8 mouse cellular contexts compared by ENCODE assay signal in the genomic region with DNA sequence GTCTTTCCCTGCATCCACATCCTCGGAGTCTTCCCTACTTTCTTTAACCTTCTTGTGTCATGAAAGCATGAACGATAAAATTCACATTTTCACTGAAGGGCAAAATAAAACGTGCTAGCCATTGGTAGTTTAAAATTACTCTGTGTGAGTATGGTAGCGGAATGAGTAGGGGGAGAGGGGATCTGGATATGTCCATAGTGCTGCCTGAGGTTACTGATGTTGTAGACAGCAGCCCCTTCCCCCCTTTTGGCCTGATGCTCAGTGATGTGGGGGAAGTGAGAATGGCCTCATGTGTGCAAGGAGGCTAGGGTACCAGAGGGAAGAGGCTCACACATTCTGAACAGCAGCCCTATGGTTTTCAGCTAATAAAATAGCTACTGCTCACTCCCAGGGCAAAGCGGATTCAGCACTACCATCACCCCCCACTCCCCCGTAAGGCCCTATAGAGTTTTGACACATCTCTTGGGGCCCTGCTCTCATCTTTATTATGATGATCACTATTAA. TPM values are rescaled to one million over a fixed set of nuclear protein-coding genes. Genes with fewer than 3 reads are reported as not detected.
DNase-seq lines count a peak whose midpoint lies in the region; ATAC-seq and TF ChIP-seq lines count a peak whose summit lies in the region.

No protein-coding gene starts in this region.

- H3K4me2 ChIP-seq in embryonic facial prominence, embryonic 11.5 days (ENCODE audit: low read depth, low read length): peak overlapping the region; percentile 65
- H3K4me2 ChIP-seq in hindbrain, embryonic 14.5 days (replicated peaks): peak overlapping the region; percentile 60
- H3K4me2 ChIP-seq in myocyte (ENCODE audit: low read depth): peak overlapping the region; percentile 95

- peak overlapping the region; percentile 85 for H3ac ChIP-seq in myocyte (ENCODE audit: control insufficient read depth, insufficient read length)

- H3K9me3 ChIP-seq in embryonic facial prominence, embryonic 11.5 days (replicated peaks; ENCODE audit: control insufficient read depth, low read length): no peaks in the 10 kb centered on the region
- no peaks in the 10 kb centered on the region for H3K9me3 ChIP-seq in hindbrain, embryonic 14.5 days (ENCODE audit: control insufficient read depth, low read length)

- DNase-seq in left cerebral cortex, postnatal 4 days: peak; percentile 12
- DNase-seq in left cerebral cortex, adult 11 months (ENCODE audit: low spot score): no peak
- DNase-seq in embryonic facial prominence, embryonic 11.5 days (ENCODE audit: low spot score): peak; percentile 17
- DNase-seq in hindbrain, embryonic 14.5 days (ENCODE audit: low spot score): no peak
- DNase-seq in cerebellum, adult 11 months: no peak

- no peaks in the 10 kb centered on the region for H3K36me3 ChIP-seq in embryonic facial prominence, embryonic 11.5 days (replicated peaks; ENCODE audit: control insufficient read depth, insufficient read depth, low read depth, low read length)
- no peaks in the 10 kb centered on the region for H3K36me3 ChIP-seq in hindbrain, embryonic 14.5 days (replicated peaks; ENCODE audit: control insufficient read depth, insufficient read depth)
- no peaks in the 10 kb centered on the region for H3K36me3 ChIP-seq in myocyte (ENCODE audit: control insufficient read depth, insufficient read depth)

- H3K79me2 ChIP-seq in myocyte (ENCODE audit: control insufficient read depth, insufficient read depth): peaks cover 56% of the 10 kb centered on the region

- intact Hi-C loops in left cerebral cortex, postnatal 4 days (cut with DNase I): no loop called here

- 4% methylated on average over 6 of the region's 6 CpGs for WGBS in embryonic facial prominence, embryonic 11.5 days
- 2% methylated on average over 6 of the region's 6 CpGs for WGBS in hindbrain, embryonic 14.5 days

- H3K27ac ChIP-seq in embryonic facial prominence, embryonic 11.5 days (replicated peaks; ENCODE audit: low read depth, low read length): no peak overlapping the region
- H3K27ac ChIP-seq in hindbrain, embryonic 14.5 days: peak overlapping the region; percentile 88

- peak overlapping the region; percentile 81 for H3K4me3 ChIP-seq in embryonic facial prominence, embryonic 11.5 days (ENCODE audit: low read depth, low read length)
- peak overlapping the region; percentile 61 for H3K4me3 ChIP-seq in hindbrain, embryonic 14.5 days (replicated peaks; ENCODE audit: low read length)
- peak overlapping the region; percentile 78 for H3K4me3 ChIP-seq in myocyte

- no peaks in the 10 kb centered on the region for H3K4me1 ChIP-seq in embryonic facial prominence, embryonic 11.5 days (ENCODE audit: control insufficient read depth, insufficient read depth, low read length)
- H3K4me1 ChIP-seq in hindbrain, embryonic 14.5 days (replicated peaks; ENCODE audit: control insufficient read depth, insufficient read depth, low read length): peaks cover 16% of the 10 kb centered on the region

- peak overlapping the region; percentile 91 for H3K9ac ChIP-seq in embryonic facial prominence, embryonic 11.5 days (replicated peaks; ENCODE audit: low read length)
- H3K9ac ChIP-seq in hindbrain, embryonic 14.5 days: peak overlapping the region; percentile 80

- no peaks in the 10 kb centered on the region for H3K27me3 ChIP-seq in embryonic facial prominence, embryonic 11.5 days (ENCODE audit: control insufficient read depth, insufficient read depth, low read length)
- 0 out of 2 replicates have a peak, but pooled peaks cover under 1% of the 10 kb centered on the region for H3K27me3 ChIP-seq in hindbrain, embryonic 14.5 days (ENCODE audit: control insufficient read depth, insufficient read depth, low read length)
- H3K27me3 ChIP-seq in myocyte (ENCODE audit: control insufficient read depth, insufficient read depth, insufficient read length): no peaks in the 10 kb centered on the region

- no peak for TF ChIP-seq POLR2A in myocyte (IDR thresholded peaks at IDR 0.05; ENCODE audit: insufficient read length, low read depth)

- no peak for ATAC-seq in embryonic facial prominence, embryonic 11.5 days (replicated peaks; ENCODE audit: insufficient number of reproducible peaks, low FRiP score, low TSS enrichment, low read depth)
- no peak for ATAC-seq in hindbrain, embryonic 14.5 days (ENCODE audit: low FRiP score)
- no peak for ATAC-seq in monocyte, adult 5-6 weeks (replicated peaks; ENCODE audit: insufficient number of reproducible peaks, low FRiP score, low TSS enrichment, poor library complexity, severe bottlenecking)
- no peak for ATAC-seq in activated CD4-positive, CD25-positive, alpha-beta regulatory T cell, adult 4 months

TF ChIP-seq in myocyte, 11 proteins besides CTCF, POLR2A, EP300 and RAD21:
- no peak for TF ChIP-seq MAX (IDR thresholded peaks at IDR 0.05; ENCODE audit: low read depth)
- TF ChIP-seq TCF12 (IDR thresholded peaks at IDR 0.05; ENCODE audit: insufficient read depth, poor library complexity, severe bottlenecking): no peak
- TF ChIP-seq CEBPB (IDR thresholded peaks at IDR 0.05; ENCODE audit: insufficient read depth, poor library complexity, severe bottlenecking): no peak
- TF ChIP-seq MYOD1 (IDR thresholded peaks at IDR 0.05; ENCODE audit: control insufficient read depth in 1 of 3, insufficient read length in 2 of 3, low read depth in 2 of 3): no peak
- TF ChIP-seq E2F4 (IDR thresholded peaks at IDR 0.05; ENCODE audit: insufficient read depth): no peak
- no peak for TF ChIP-seq POLR2AphosphoS2 (IDR thresholded peaks at IDR 0.05; ENCODE audit: insufficient read length, low read depth)
- TF ChIP-seq SRF (IDR thresholded peaks at IDR 0.05; ENCODE audit: control insufficient read depth, insufficient read length, low read depth): no peak
- no peak for TF ChIP-seq MYOG (IDR thresholded peaks at IDR 0.05; ENCODE audit: control insufficient read depth in 1 of 3, insufficient read depth in 1 of 3, insufficient read length in 2 of 3, low read depth in 2 of 3)

RNA-seq across cellular contexts. Expression of gene Flrt2, which starts 4.5 kb away (rescaled TPM):
- 10 to 100 TPM; 65.3 to 68.4 TPM for total RNA-seq in left cerebral cortex, postnatal 4 days (2021)
- 54.7 and 55.6 TPM in 2 replicates for polyA plus RNA-seq in embryonic facial prominence, embryonic 11.5 days (2014; fragmentation: Nextera tagmentation; extraction: Ambion mirVana)
- 33.5 and 34.8 TPM in 2 replicates for polyA plus RNA-seq in hindbrain, embryonic 14.5 days (2014; fragmentation: Nextera tagmentation; extraction: Ambion mirVana)
- 6.9 TPM for polyA plus RNA-seq in myocyte (2012; fragmentation: generic; extraction: Trizol)
- total RNA-seq in monocyte, adult 5-6 weeks (2017): not detected in 3 replicates
- under 1 TPM in 1 of 2 experiments, not detected in 1; 0.04 TPM for polyA plus RNA-seq in activated CD4-positive, CD25-positive, alpha-beta regulatory T cell, adult 4 months (2017; shearing (Covaris generic))

Comparison
In these comparisons a context has a peak if more than half of its experiments do, and no peak if none do; other contexts are left out.
1. DNase-seq: peak in left cerebral cortex, postnatal 4 days (single experiment) and embryonic facial prominence, embryonic 11.5 days (single experiment); none in left cerebral cortex, adult 11 months (single experiment), hindbrain, embryonic 14.5 days (single experiment) and cerebellum, adult 11 months (single experiment).
2. Peak in every context shown above with its lines, with median percentiles within 50 percentile points of each other: H3K4me2 ChIP-seq and H3K4me3 ChIP-seq.